Mouse (Mus musculus) hindbrain, embryonic 12.5 days (tissue): ENCODE results near the gene Rnf150. TPM values are rescaled to one million over a fixed set of nuclear protein-coding genes. Genes with fewer than 3 reads are reported as not detected.

ENCODE experiments used
- ATAC-seq: fragments of 200-750 bp; cut with Nextera tagmentation; 2 replicates; pipeline ENCODE4 v1.8.0; 2017; ENCODE audit warnings: moderate TSS enrichment; ENCODE audit not compliant: low FRiP score
- H3K27ac ChIP-seq: fragments of 300-500 bp; sonication (generic); 2 replicates; pipeline ENCODE4 v1.5.1; 2016; ENCODE audit warnings: mild to moderate bottlenecking
- H3K27me3 ChIP-seq: fragments of 300-500 bp; sonication (generic); 2 replicates; pipeline ENCODE4 v1.6.1; 2016; ENCODE audit warnings: mild to moderate bottlenecking
- H3K36me3 ChIP-seq: fragments of 300-500 bp; sonication (generic); 2 replicates; pipeline ENCODE4 v1.6.1; 2016; ENCODE audit warnings: mild to moderate bottlenecking
- H3K4me1 ChIP-seq: fragments of 300-500 bp; sonication (generic); 2 replicates; pipeline ENCODE4 v1.6.1; 2016
- H3K4me2 ChIP-seq: fragments of 300-500 bp; sonication (generic); replicated peaks from 2 replicates; pipeline ENCODE4 v1.6.1; 2016; ENCODE audit warnings: mild to moderate bottlenecking
- H3K4me3 ChIP-seq: fragments of 300-500 bp; sonication (generic); 2 replicates; pipeline ENCODE4 v1.5.1; 2016; ENCODE audit warnings: mild to moderate bottlenecking
- H3K9ac ChIP-seq: fragments of 300-500 bp; sonication (generic); 2 replicates; pipeline ENCODE4 v1.6.1; 2016; ENCODE audit warnings: mild to moderate bottlenecking, moderate library complexity
- H3K9me3 ChIP-seq: fragments of 300-500 bp; sonication (generic); replicated peaks from 2 replicates; pipeline ENCODE4 v1.6.1; 2016; ENCODE audit warnings: mild to moderate bottlenecking
- WGBS: fragments of 180-500 bp; shearing (Covaris S2); methylation state at CpG from one replicate; pipeline ENCODE4 v1.1.7; 2016; 5-methylcytosine and 5-hydroxymethylcytosine counted together
- polyA plus RNA-seq: library from polyadenylated mRNA; unstranded; fragments of >200 nt; fragmentation: Nextera tagmentation; extraction: Ambion mirVana; gene quantifications from 2 replicates; pipeline ENCODE4 v1.2.1, GENCODE M21; 2016

Gene Rnf150
- polyA plus RNA-seq, 1 experiment from 2014 or later, result 2.5 TPM

- 73% methylated on average over 6 of the region's 6 CpGs for WGBS
- H3K36me3 ChIP-seq, result no peaks in the 10 kb centered on the region
- H3K27me3 ChIP-seq, result no peaks in the 10 kb centered on the region
- no peaks in the 10 kb centered on the region for H3K4me1 ChIP-seq
- H3K4me2 ChIP-seq, result no peak overlapping the region
- H3K4me3 ChIP-seq, result no peak overlapping the region
- no peak overlapping the region for H3K9ac ChIP-seq
- no peaks in the 10 kb centered on the region for H3K9me3 ChIP-seq
- no peak overlapping the region for H3K27ac ChIP-seq
- ATAC-seq, result no peak
These were observed 225.0 kb downstream of the Rnf150 start for GRCm38 (mm10) chr8:83088156-83088555.

GRCm38 (mm10) chr8:83089336-83089986 is 226.3 kb downstream of the Rnf150 start:
- no peaks in the 10 kb centered on the region for H3K27me3 ChIP-seq
- H3K27ac ChIP-seq, result no peak overlapping the region
- no peaks in the 10 kb centered on the region for H3K4me1 ChIP-seq
- no peak overlapping the region for H3K4me2 ChIP-seq
- no peaks in the 10 kb centered on the region for H3K36me3 ChIP-seq
- ATAC-seq, result peak; percentile 76
- WGBS, result 31% methylated on average over 10 of the region's 10 CpGs
- no peak overlapping the region for H3K9ac ChIP-seq
- no peak overlapping the region for H3K4me3 ChIP-seq
- no peaks in the 10 kb centered on the region for H3K9me3 ChIP-seq

GRCm38 (mm10) chr8:83090446-83090845 is 227.3 kb downstream of the Rnf150 start:
- 76% methylated on average over 4 of the region's 4 CpGs for WGBS
- Histone ChIP-seq H3K9me3 (no peaks in the 10 kb centered on the region), H3K27me3 (no peaks in the 10 kb centered on the region), H3K9ac (no peak overlapping the region), H3K4me2 (no peak overlapping the region), H3K27ac (no peak overlapping the region), H3K36me3 (no peaks in the 10 kb centered on the region), H3K4me3 (no peak overlapping the region), H3K4me1 (no peaks in the 10 kb centered on the region)
- no peak for ATAC-seq

- no peak overlapping the region for H3K9ac ChIP-seq
- H3K9me3 ChIP-seq, result no peaks in the 10 kb centered on the region
- WGBS, result 55% methylated on average over 1 of the region's 1 CpGs
- no peak overlapping the region for H3K4me2 ChIP-seq
- H3K27me3 ChIP-seq, result no peaks in the 10 kb centered on the region
- no peaks in the 10 kb centered on the region for H3K4me1 ChIP-seq
- H3K4me3 ChIP-seq, result no peak overlapping the region
- H3K36me3 ChIP-seq, result no peaks in the 10 kb centered on the region
- ATAC-seq, result no peak
- no peak overlapping the region for H3K27ac ChIP-seq
These were observed 236.9 kb downstream of the Rnf150 start for GRCm38 (mm10) chr8:83100041-83100440.

GRCm38 (mm10) chr8:83102957-83103510 is 239.9 kb downstream of the Rnf150 start:
- no peak overlapping the region for H3K4me2 ChIP-seq
- no peaks in the 10 kb centered on the region for H3K36me3 ChIP-seq
- H3K27me3 ChIP-seq, result no peaks in the 10 kb centered on the region
- ATAC-seq, result no peak
- no peaks in the 10 kb centered on the region for H3K9me3 ChIP-seq
- H3K4me1 ChIP-seq, result no peaks in the 10 kb centered on the region
- H3K9ac ChIP-seq, result no peak overlapping the region
- H3K27ac ChIP-seq, result no peak overlapping the region
- WGBS, result 66% methylated on average over 7 of the region's 7 CpGs
- no peak overlapping the region for H3K4me3 ChIP-seq

GRCm38 (mm10) chr8:83103968-83104367 is 240.8 kb downstream of the Rnf150 start:
- ATAC-seq, result no peak
- Histone ChIP-seq H3K4me3 (no peak overlapping the region), H3K27ac (no peak overlapping the region), H3K27me3 (no peaks in the 10 kb centered on the region), H3K4me1 (no peaks in the 10 kb centered on the region), H3K9ac (no peak overlapping the region), H3K9me3 (no peaks in the 10 kb centered on the region), H3K4me2 (no peak overlapping the region), H3K36me3 (no peaks in the 10 kb centered on the region)
- WGBS, result 88% methylated on average over 2 of the region's 2 CpGs

- H3K27me3 ChIP-seq, result no peaks in the 10 kb centered on the region
These were observed 246.6 kb downstream of the Rnf150 start for GRCm38 (mm10) chr8:83109756-83110155.

GRCm38 (mm10) chr8:83110177-83110576 is 247.0 kb downstream of the Rnf150 start:
- 85% methylated on average over 5 of the region's 5 CpGs for WGBS
- Histone ChIP-seq H3K9ac (no peak overlapping the region), H3K27me3 (no peaks in the 10 kb centered on the region), H3K27ac (no peak overlapping the region), H3K36me3 (no peaks in the 10 kb centered on the region), H3K4me1 (no peaks in the 10 kb centered on the region), H3K9me3 (no peaks in the 10 kb centered on the region), H3K4me2 (no peak overlapping the region), H3K4me3 (no peak overlapping the region)
- no peak for ATAC-seq

More at GRCm38 (mm10) chr8:83109756-83110155, 246.6 kb downstream of the Rnf150 start:
- Histone ChIP-seq H3K27ac (no peak overlapping the region), H3K4me1 (no peaks in the 10 kb centered on the region), H3K36me3 (no peaks in the 10 kb centered on the region), H3K4me2 (no peak overlapping the region), H3K9me3 (no peaks in the 10 kb centered on the region), H3K4me3 (no peak overlapping the region), H3K9ac (no peak overlapping the region)
- no peak for ATAC-seq
- WGBS, result 77% methylated on average over 7 of the region's 7 CpGs

GRCm38 (mm10) chr8:83135086-83135485 is 271.9 kb downstream of the Rnf150 start:
- Histone ChIP-seq H3K4me2 (no peak overlapping the region), H3K27ac (no peak overlapping the region), H3K36me3 (no peaks in the 10 kb centered on the region), H3K9me3 (no peaks in the 10 kb centered on the region), H3K4me3 (no peak overlapping the region), H3K27me3 (no peaks in the 10 kb centered on the region), H3K9ac (no peak overlapping the region), H3K4me1 (no peaks in the 10 kb centered on the region; the same call in 1 of the 2 replicates)
- ATAC-seq, result no peak
- WGBS, result 54% methylated on average over 2 of the region's 2 CpGs

GRCm38 (mm10) chr8:83140068-83140467 is 276.9 kb downstream of the Rnf150 start:
- H3K9ac ChIP-seq, result no peak overlapping the region
- H3K9me3 ChIP-seq, result no peaks in the 10 kb centered on the region
- H3K27me3 ChIP-seq, result no peaks in the 10 kb centered on the region
- no peaks in the 10 kb centered on the region for H3K4me1 ChIP-seq
- ATAC-seq, result no peak
- no peak overlapping the region for H3K4me2 ChIP-seq
- WGBS, result 91% methylated on average over 1 of the region's 1 CpGs
- no peaks in the 10 kb centered on the region for H3K36me3 ChIP-seq
- no peak overlapping the region for H3K27ac ChIP-seq
- H3K4me3 ChIP-seq, result no peak overlapping the region

- 66% methylated on average over 3 of the region's 3 CpGs for WGBS
- no peaks in the 10 kb centered on the region for H3K36me3 ChIP-seq
- H3K4me3 ChIP-seq, result no peak overlapping the region
- no peak overlapping the region for H3K27ac ChIP-seq
- ATAC-seq, result no peak
- H3K4me1 ChIP-seq, result no peaks in the 10 kb centered on the region
- no peak overlapping the region for H3K9ac ChIP-seq
- no peaks in the 10 kb centered on the region for H3K27me3 ChIP-seq
- no peaks in the 10 kb centered on the region for H3K9me3 ChIP-seq
- no peak overlapping the region for H3K4me2 ChIP-seq
These were observed 277.6 kb downstream of the Rnf150 start for GRCm38 (mm10) chr8:83140701-83141111.
